Mouse (Mus musculus) G1E (cell line): ENCODE measurements at regions not wholly inside any gene's neighbourhood (a gene's known extent, or its start where the extent isn't known, plus 50 kb on each side); places are given as distances from the start of the nearest gene placed in this dataset.

Experiments
- CTCF ChIP-seq: IDR thresholded peaks from 2 replicates; pipeline ENCODE4 v1.5.1; 2012; ENCODE audit warnings: low read depth, low read length, inconsistent platforms, mixed read lengths
- TAL1 ChIP-seq: conservative IDR thresholded peaks from 2 replicates; pipeline ENCODE4 v1.6.1; 2012; ENCODE audit warnings: low read depth, low read length, inconsistent platforms, mixed read lengths

DNA sequence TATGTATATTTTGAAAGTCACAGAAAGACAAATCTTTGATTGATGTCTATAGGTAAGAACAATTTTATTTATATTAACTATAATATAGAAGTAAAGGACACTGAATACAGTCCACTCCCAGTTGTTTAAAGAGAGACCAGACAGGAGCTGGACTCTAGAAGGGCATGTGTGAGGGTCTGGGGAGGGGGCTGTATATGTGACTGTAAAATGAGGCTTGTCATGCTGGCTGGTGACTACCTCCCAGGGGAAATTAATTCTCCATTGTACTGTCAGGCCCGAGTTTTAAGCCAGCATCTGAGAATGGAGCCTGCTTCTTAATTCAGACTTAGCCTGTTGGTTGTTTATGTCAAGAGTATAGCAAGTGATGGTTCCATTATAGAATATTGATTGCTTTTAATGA, 261.4 kb upstream of the Api5 start:
- TF ChIP-seq CTCF (no peak), TAL1 (no peak)
